Mouse (Mus musculus) macrophage (primary cell): ENCODE data around the gene Olfr1392. TPM values are rescaled to one million over a fixed set of nuclear protein-coding genes. Genes with fewer than 3 reads are reported as not detected.
"Not testable (repeated sequence)": the region's sequence is repeated elsewhere in the genome, so short reads cannot be mapped to it uniquely, and the experiment has no call there.

Experiments used
- H3K27ac ChIP-seq: fragments of 350-480 bp; formaldehyde crosslinking; 2 replicates; pipeline ENCODE4 v1.9.0; 2021
- H3K36me3 ChIP-seq: fragments of 350-480 bp; formaldehyde crosslinking; 2 replicates; pipeline ENCODE4 v1.9.0; 2021; ENCODE audit errors: inconsistent target
- H3K4me3 ChIP-seq: fragments of 350-480 bp; formaldehyde crosslinking; 2 replicates; pipeline ENCODE4 v1.9.0; 2021; ENCODE audit errors: inconsistent target
- H3K79me2 ChIP-seq: fragments of 350-480 bp; formaldehyde crosslinking; 2 replicates; pipeline ENCODE4 v1.9.0; 2021; ENCODE audit errors: inconsistent target
- WGBS: methylation state at CpG from one replicate; pipeline ENCODE4 v1.1.7; 2026; ENCODE audit warnings: inconsistent platforms; ENCODE audit not compliant: missing documents; 5-methylcytosine and 5-hydroxymethylcytosine counted together
- polyA plus RNA-seq: library from polyadenylated mRNA; stranded (reverse); fragments of 250-400 nt; gene quantifications from 3 replicates; pipeline ENCODE4 v1.2.4, GENCODE M21; 2018; ENCODE audit warnings: inconsistent platforms

Gene Olfr1392
- polyA plus RNA-seq, 1 experiment from 2014 or later, result 0.16 TPM

- not testable (repeated sequence) for H3K4me3 ChIP-seq, H3K36me3 ChIP-seq, H3K27ac ChIP-seq, H3K79me2 ChIP-seq
- WGBS, result 51% methylated on average over 4 of the region's 5 CpGs
Observed at GRCm38 (mm10) chr11:49308547-49308946, 23.5 kb downstream of the Olfr1392 start.

- H3K27ac ChIP-seq, result no peak within 1 kb of the TSS
- 75% methylated on average over 2 of the region's 2 CpGs for WGBS
- H3K79me2 ChIP-seq, result no peaks in the 10 kb centered on the region
- no peaks in the 10 kb centered on the region for H3K36me3 ChIP-seq
- no peak within 1 kb of the TSS for H3K4me3 ChIP-seq
Observed at GRCm38 (mm10) chr11:49322442-49322841, 37.4 kb downstream of the Olfr1392 start, which contains the start of gene Olfr1391. Gene Olfr1391 (plus strand): TSS chr11:49322742.

GRCm38 (mm10) chr11:49326726-49327125 lies 41.6 kb downstream of the Olfr1392 start:
- Histone ChIP-seq H3K27ac (no peak overlapping the region), H3K36me3 (no peaks in the 10 kb centered on the region), H3K79me2 (no peaks in the 10 kb centered on the region), H3K4me3 (no peak overlapping the region)
- WGBS, result 75% methylated on average over 3 of the region's 3 CpGs

- WGBS, result 77% methylated on average over 1 of the region's 1 CpGs
- H3K36me3 ChIP-seq, result no peaks in the 10 kb centered on the region
- no peak overlapping the region for H3K4me3 ChIP-seq
- no peak overlapping the region for H3K27ac ChIP-seq
- H3K79me2 ChIP-seq, result no peaks in the 10 kb centered on the region
Observed at GRCm38 (mm10) chr11:49329686-49330085, 44.6 kb downstream of the Olfr1392 start.

GRCm38 (mm10) chr11:49334888-49335287 lies 49.8 kb downstream of the Olfr1392 start, which contains the start of gene Olfr1390:
Gene Olfr1390 (plus strand): TSS chr11:49335188.
- 100% methylated on average over 1 of the region's 1 CpGs for WGBS
- H3K27ac ChIP-seq, result no peak within 1 kb of the TSS

GRCm38 (mm10) chr11:49337150-49337832 lies 52.2 kb downstream of the Olfr1392 start:
- 19% methylated on average over 4 of the region's 4 CpGs for WGBS
- H3K36me3 ChIP-seq, result no peaks in the 10 kb centered on the region

More at GRCm38 (mm10) chr11:49334888-49335287, 49.8 kb downstream of the Olfr1392 start, which contains the start of gene Olfr1390:
- Histone ChIP-seq H3K4me3 (no peak within 1 kb of the TSS), H3K79me2 (no peaks in the 10 kb centered on the region), H3K36me3 (no peaks in the 10 kb centered on the region)

More at GRCm38 (mm10) chr11:49337150-49337832, 52.2 kb downstream of the Olfr1392 start:
- no peak overlapping the region for H3K4me3 ChIP-seq
- H3K79me2 ChIP-seq, result no peaks in the 10 kb centered on the region
- no peak overlapping the region for H3K27ac ChIP-seq

Other genes with a start within 250 kb of the Olfr1392 start
- 39.3 to 117 TPM (median 92.6 TPM) in 3 replicates for gene 9930111J21Rik2, start 234.0 kb upstream of the Olfr1392 start, polyA plus RNA-seq
- gene Tgtp2, start 221.1 kb upstream of the Olfr1392 start, polyA plus RNA-seq, result 27.3 to 134 TPM (median 32.0 TPM) in 3 replicates
- gene Ifi47, start 208.7 kb upstream of the Olfr1392 start, polyA plus RNA-seq, result 34.8 to 249 TPM (median 64.0 TPM) in 3 replicates
- not detected in 3 replicates for gene Olfr1396, start 170.4 kb upstream of the Olfr1392 start, polyA plus RNA-seq
- gene Olfr1395, start 143.0 kb upstream of the Olfr1392 start, polyA plus RNA-seq, result not detected in 3 replicates
- gene Olfr1394, start 130.9 kb upstream of the Olfr1392 start, polyA plus RNA-seq, result not detected in 3 replicates
- gene Btnl9, start 98.1 kb upstream of the Olfr1392 start, polyA plus RNA-seq, result 0.06 TPM in 1 of 3 replicates, not detected in the others
- 20.8 to 33.5 TPM (median 22.4 TPM) in 3 replicates for gene Zfp62, start 82.0 kb upstream of the Olfr1392 start, polyA plus RNA-seq
- gene Mgat1, start 41.1 kb upstream of the Olfr1392 start, polyA plus RNA-seq, result 43.2 to 95.3 TPM (median 69.7 TPM) in 3 replicates
- gene Olfr1393, start 7.0 kb upstream of the Olfr1392 start, polyA plus RNA-seq, result not detected in 3 replicates
- gene Olfr10, start 19.5 kb downstream of the Olfr1392 start, polyA plus RNA-seq, result not detected in 3 replicates
- gene Olfr1391, start 37.5 kb downstream of the Olfr1392 start, polyA plus RNA-seq, result not detected in 3 replicates
- not detected in 3 replicates for gene Olfr1390, start 49.9 kb downstream of the Olfr1392 start, polyA plus RNA-seq
- gene Olfr1389, start 137.8 kb downstream of the Olfr1392 start, polyA plus RNA-seq, result not detected in 3 replicates
- not detected in 3 replicates for gene Olfr1388, start 151.3 kb downstream of the Olfr1392 start, polyA plus RNA-seq
- gene Olfr1387, start 170.1 kb downstream of the Olfr1392 start, polyA plus RNA-seq, result not detected in 3 replicates
- gene Olfr1386, start 179.8 kb downstream of the Olfr1392 start, polyA plus RNA-seq, result not detected in 3 replicates
- gene Olfr1385, start 203.8 kb downstream of the Olfr1392 start, polyA plus RNA-seq, result not detected in 3 replicates
- not detected in 3 replicates for gene Olfr1384, start 221.4 kb downstream of the Olfr1392 start, polyA plus RNA-seq
- not detected in 3 replicates for gene Olfr1383, start 234.4 kb downstream of the Olfr1392 start, polyA plus RNA-seq
- gene Olfr1382, start 243.0 kb downstream of the Olfr1392 start, polyA plus RNA-seq, result not detected in 3 replicates